Mouse (Mus musculus) mesoderm, embryonic 11.5 days (tissue): ENCODE measurements around the gene Tmed2.
A peak's percentile ranks its signal among the peaks of the same experiment; 100 is the strongest.
"Not testable (repeated sequence)": the region's sequence is repeated elsewhere in the genome, so short reads cannot be mapped to it uniquely, and the experiment has no call there.

Experiments
- DNase-seq: peaks from one replicate; pipeline ENCODE4 v3.0.0-alpha.2; 2012; ENCODE audit warnings: low read depth, low spot score

Gene Tmed2

GRCm38 (mm10) chr5:124528351-124528750 lies 12.1 kb upstream of the Tmed2 start:
- no peak for DNase-seq

GRCm38 (mm10) chr5:124528791-124529190 lies 11.7 kb upstream of the Tmed2 start:
- DNase-seq: no peak

GRCm38 (mm10) chr5:124529191-124529651 lies 11.3 kb upstream of the Tmed2 start:
- DNase-seq: no peak

GRCm38 (mm10) chr5:124529697-124530096 lies 10.8 kb upstream of the Tmed2 start:
- no peak for DNase-seq

- DNase-seq: peak; percentile 89
These were observed 9.6 kb upstream of the Tmed2 start, which contains the start of gene Rilpl1 for GRCm38 (mm10) chr5:124530655-124531582. Gene Rilpl1, minus strand, starts transcription at chr5:124531391.

- no peak for DNase-seq
These were observed 8.9 kb upstream of the Tmed2 start for GRCm38 (mm10) chr5:124531583-124531930.

GRCm38 (mm10) chr5:124532451-124532850 lies 8.0 kb upstream of the Tmed2 start:
- no peak for DNase-seq

GRCm38 (mm10) chr5:124535016-124535415 lies 5.5 kb upstream of the Tmed2 start:
- DNase-seq: no peak

GRCm38 (mm10) chr5:124536776-124537175 lies 3.7 kb upstream of the Tmed2 start:
- DNase-seq: no peak

- DNase-seq: no peak
These were observed 1.4 kb upstream of the Tmed2 start for GRCm38 (mm10) chr5:124538813-124539792.

GRCm38 (mm10) chr5:124539905-124540304 lies 590 bp upstream of the Tmed2 start:
- no peak for DNase-seq

GRCm38 (mm10) chr5:124540905-124541601 lies 558 bp downstream of the Tmed2 start:
- no peak for DNase-seq

GRCm38 (mm10) chr5:124541602-124541973 lies 1.1 kb downstream of the Tmed2 start:
- DNase-seq: no peak

- not testable (repeated sequence) for DNase-seq
These were observed 10.2 kb downstream of the Tmed2 start for GRCm38 (mm10) chr5:124550737-124551136.

- DNase-seq: not testable (repeated sequence)
These were observed 11.0 kb downstream of the Tmed2 start for GRCm38 (mm10) chr5:124551349-124552093.

GRCm38 (mm10) chr5:124552094-124552472 lies 11.6 kb downstream of the Tmed2 start:
- no peak for DNase-seq

- peak; percentile 94 for DNase-seq
These were observed 12.2 kb downstream of the Tmed2 start, which contains the start of gene Ddx55 for GRCm38 (mm10) chr5:124552558-124553307. Gene Ddx55, plus strand, starts transcription at chr5:124552864.

- DNase-seq: no peak
These were observed 13.1 kb downstream of the Tmed2 start for GRCm38 (mm10) chr5:124553607-124554006.

- no peak for DNase-seq
These were observed 14.7 kb downstream of the Tmed2 start for GRCm38 (mm10) chr5:124555145-124555544.

- DNase-seq: no peak
These were observed 30.6 kb downstream of the Tmed2 start for GRCm38 (mm10) chr5:124571068-124571467.
